Mouse (Mus musculus) bone marrow, adult 2 months (tissue): ENCODE measurements around the gene Auts2. TPM values are rescaled to one million over a fixed set of nuclear protein-coding genes. Genes with fewer than 3 reads are reported as not detected.

Experiments
- H3K27ac ChIP-seq: fragments of 200-500 bp; 2 replicates; pipeline ENCODE4 v1.5.1; 2012; ENCODE audit warnings: low read depth, mild to moderate bottlenecking, control low read depth, inconsistent platforms, low read length; ENCODE audit not compliant: control insufficient read depth, poor library complexity, insufficient read depth
- H3K4me1 ChIP-seq: fragments of 200-500 bp; 2 replicates; pipeline ENCODE4 v1.6.1; 2011; ENCODE audit warnings: low read length; ENCODE audit not compliant: control insufficient read depth, insufficient read depth
- H3K4me3 ChIP-seq: fragments of 200-500 bp; replicated peaks from 2 replicates; pipeline ENCODE3; 2011; ENCODE audit warnings: mild to moderate bottlenecking, low read depth, low read length, control low read depth; ENCODE audit not compliant: control insufficient read depth
- CTCF ChIP-seq: fragments of 200-500 bp; IDR thresholded peaks from 2 replicates; pipeline ENCODE4 v1.5.1; 2011; ENCODE audit warnings: low read length, control low read depth; ENCODE audit not compliant: control insufficient read depth, insufficient read depth
- POLR2A ChIP-seq: fragments of 200-500 bp; IDR thresholded peaks from 2 replicates; pipeline ENCODE4 v1.6.1; 2011; ENCODE audit warnings: low read depth, mild to moderate bottlenecking, control low read depth, low read length, borderline replicate concordance; ENCODE audit not compliant: control insufficient read depth
- WGBS: fragments of 180-500 bp; shearing (Covaris S2); methylation state at CpG from one replicate; pipeline ENCODE4 v1.1.7; 2018; 5-methylcytosine and 5-hydroxymethylcytosine counted together
- polyA plus RNA-seq: library from polyadenylated mRNA; stranded (reverse); fragments of >200 nt; gene quantifications from 2 replicates; pipeline ENCODE4 v1.2.4, GENCODE M21; 2011; ENCODE audit warnings: low replicate concordance; ENCODE audit not compliant: missing spikeins, insufficient read depth, insufficient read length

Auts2 gene
- polyA plus RNA-seq, 1 experiment, result 1.5 TPM

DNA sequence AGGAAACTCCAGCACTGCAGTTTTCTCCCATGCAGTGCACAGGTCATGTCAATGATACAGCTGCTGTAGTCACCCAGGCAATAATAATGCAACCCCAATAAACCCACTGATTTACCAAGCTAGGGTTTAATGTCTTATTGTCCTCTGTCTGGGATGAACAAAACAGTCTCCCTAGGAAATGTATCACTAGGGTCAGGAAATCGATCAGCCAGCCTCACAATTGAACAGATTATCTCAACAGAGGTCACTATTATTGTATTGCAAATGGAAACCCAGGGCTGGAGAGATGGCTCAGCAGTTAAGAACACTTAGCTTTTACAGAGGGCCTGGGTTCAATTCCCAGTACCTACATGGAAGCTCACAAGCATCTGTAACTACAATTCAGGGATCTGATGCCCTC is 65.6 kb downstream of the Auts2 start:
- Histone ChIP-seq H3K4me1 (no peaks in the 10 kb centered on the region), H3K4me3 (no peak overlapping the region), H3K27ac (no peak overlapping the region)
- WGBS, result 77% methylated on average over 1 of the region's 1 CpGs
- TF ChIP-seq POLR2A (no peak), CTCF (no peak)

- no peaks in the 10 kb centered on the region for H3K4me1 ChIP-seq
- no peak overlapping the region for H3K27ac ChIP-seq
- TF ChIP-seq CTCF (no peak), POLR2A (no peak)
- WGBS, result 78% methylated on average over 5 of the region's 5 CpGs
- no peak overlapping the region for H3K4me3 ChIP-seq
Measured at GRCm38 (mm10) chr5:132472905-132473321, 70.2 kb downstream of the Auts2 start.

- Histone ChIP-seq H3K27ac (no peak overlapping the region), H3K4me3 (no peak overlapping the region), H3K4me1 (no peaks in the 10 kb centered on the region)
- TF ChIP-seq CTCF, result no peak
- TF ChIP-seq POLR2A, result no peak
- WGBS, result 81% methylated on average over 5 of the region's 5 CpGs
Measured at GRCm38 (mm10) chr5:132472184-132472829, 70.8 kb downstream of the Auts2 start.

DNA sequence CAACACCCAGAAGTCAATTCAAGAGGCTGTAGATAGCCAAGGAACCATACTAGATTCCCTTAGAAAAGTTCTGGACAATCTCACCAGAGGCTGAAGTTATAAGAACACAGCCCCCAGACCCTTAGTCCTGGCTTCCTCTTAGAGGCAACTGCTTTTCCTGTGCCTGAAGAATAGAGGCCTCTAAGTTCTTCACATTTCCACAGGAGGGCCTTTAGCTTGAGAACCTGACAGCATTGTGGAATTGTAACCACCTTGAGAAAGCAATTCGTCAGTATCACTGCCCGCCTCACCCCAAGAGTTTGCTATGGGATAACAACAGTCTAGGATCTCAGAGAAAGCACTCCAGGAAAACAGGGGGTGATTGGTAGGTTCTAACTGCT is 75.8 kb downstream of the Auts2 start:
- 55% methylated on average over 2 of the region's 2 CpGs for WGBS
- no peak overlapping the region; the same call in 1 of the 2 replicates for H3K27ac ChIP-seq
- TF ChIP-seq CTCF (no peak), POLR2A (no peak)
- no peaks in the 10 kb centered on the region for H3K4me1 ChIP-seq
- H3K4me3 ChIP-seq, result no peak overlapping the region

GRCm38 (mm10) chr5:132466427-132467363 is 76.4 kb downstream of the Auts2 start:
- TF ChIP-seq CTCF (no peak), POLR2A (no peak)
- Histone ChIP-seq H3K4me1 (no peaks in the 10 kb centered on the region), H3K27ac (no peak overlapping the region), H3K4me3 (no peak overlapping the region)
- 21% methylated on average over 16 of the region's 16 CpGs for WGBS

DNA sequence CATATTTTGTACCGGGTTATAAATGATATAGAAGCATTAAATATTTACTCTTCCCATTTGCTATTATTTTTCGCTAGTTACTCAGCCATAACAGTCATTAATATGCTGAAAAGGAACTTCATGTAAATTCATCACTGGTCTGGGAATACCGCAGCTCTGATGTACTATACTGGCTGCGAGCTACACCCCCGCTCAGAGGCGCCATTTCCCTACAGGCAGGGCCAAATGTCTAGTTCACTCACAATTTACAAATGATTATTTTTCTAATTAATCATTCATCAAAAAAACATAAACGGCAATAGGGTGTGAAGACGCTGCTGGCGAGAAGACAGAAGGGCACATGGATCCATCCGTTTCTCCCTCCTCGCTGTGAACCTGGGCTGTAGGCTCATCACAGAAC is 80.6 kb downstream of the Auts2 start:
- 89% methylated on average over 11 of the region's 11 CpGs for WGBS
- TF ChIP-seq POLR2A (no peak), CTCF (no peak)
- no peaks in the 10 kb centered on the region for H3K4me1 ChIP-seq
- H3K27ac ChIP-seq, result no peak overlapping the region
- H3K4me3 ChIP-seq, result no peak overlapping the region

DNA sequence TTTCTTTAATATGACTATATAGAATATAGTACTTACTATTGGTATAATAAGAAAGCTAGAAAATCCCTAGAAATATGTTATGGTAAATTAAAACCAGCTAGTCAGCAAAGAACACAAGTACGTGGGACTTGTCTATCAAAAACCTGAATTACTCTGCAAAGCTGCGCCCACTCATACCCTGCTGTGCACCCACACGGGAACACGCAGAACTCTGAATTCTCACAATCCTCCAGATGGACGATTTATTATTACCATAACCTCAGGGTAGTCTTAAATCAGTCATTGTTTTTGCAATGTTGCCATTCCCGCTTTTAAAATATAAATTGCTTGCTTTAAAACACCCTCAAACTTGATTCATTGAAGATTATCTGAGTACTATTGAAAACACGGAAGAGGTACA is 84.6 kb downstream of the Auts2 start:
- 86% methylated on average over 7 of the region's 7 CpGs for WGBS
- Histone ChIP-seq H3K27ac (no peak overlapping the region), H3K4me3 (no peak overlapping the region), H3K4me1 (no peaks in the 10 kb centered on the region)
- no peak for TF ChIP-seq POLR2A
- TF ChIP-seq CTCF, result no peak

GRCm38 (mm10) chr5:132452381-132452780 is 90.8 kb downstream of the Auts2 start:
- H3K4me1 ChIP-seq, result no peaks in the 10 kb centered on the region
- no peak for TF ChIP-seq CTCF
- no peak for TF ChIP-seq POLR2A
- 63% methylated on average over 2 of the region's 2 CpGs for WGBS

More at GRCm38 (mm10) chr5:132452381-132452780, 90.8 kb downstream of the Auts2 start:
- Histone ChIP-seq H3K27ac (no peak overlapping the region), H3K4me3 (no peak overlapping the region)
